Mouse (Mus musculus) ES-E14 (cell line): Measurements from ENCODE around the gene Eps8l3.

Experiments used
- ZC3H11A ChIP-seq: IDR thresholded peaks from 2 replicates; pipeline ENCODE4 v1.6.1; 2012; ENCODE audit warnings: low read depth, mild to moderate bottlenecking, inconsistent platforms, low read length, borderline replicate concordance
- ZNF384 ChIP-seq: IDR thresholded peaks from 2 replicates; pipeline ENCODE4 v1.6.1; 2012; ENCODE audit warnings: low read depth, low read length, inconsistent platforms

GRCm38 (mm10) chr3:107831875-107832554, 45.0 kb upstream of the Eps8l3 start:
- TF ChIP-seq ZNF384 (no peak), ZC3H11A (no peak)
